In genomic region chr16:79182474-79182873, GRCm38 (mm10) we compare ENCODE assay signal across 11 mouse cellular contexts.
DNase-seq lines count a peak whose midpoint lies in the region; ATAC-seq and TF ChIP-seq lines count a peak whose summit lies in the region.
"Had no signal": no experiment of that assay in that cellular context is flagged by ENCODE, and none has a peak within 500 bp of the region (broad histone marks: within the 10 kb centered on the region; RNA-seq: fewer than 3 reads in every experiment).

No protein-coding gene starts in this region.

- 78% methylated on average over 2 of the region's 2 CpGs for WGBS in heart, postnatal 0 days
- 72% methylated on average over 2 of the region's 2 CpGs for WGBS in midbrain, embryonic 14.5 days
- WGBS in midbrain, embryonic 13.5 days: 69% methylated on average over 2 of the region's 2 CpGs

- intact Hi-C loops in heart, postnatal 36 days (cut with DNase I): no loop called here

- TF ChIP-seq CTCF in heart, postnatal 0 days (IDR thresholded peaks at IDR 0.05; ENCODE audit: low read depth): peak; percentile 53
- TF ChIP-seq CTCF in cortical plate, adult 2 months (IDR thresholded peaks at IDR 0.05; ENCODE audit: extremely low read depth, insufficient read depth, low read length): peak; percentile 56

- TF ChIP-seq EP300 in heart, postnatal 0 days (IDR thresholded peaks at IDR 0.05; ENCODE audit: low read depth): no peak

- H3K4me2 ChIP-seq in heart, postnatal 0 days (ENCODE audit: low read depth, low read length): no peak overlapping the region
- no peak overlapping the region for H3K4me2 ChIP-seq in midbrain, embryonic 14.5 days (ENCODE audit: low read length)
- no peak overlapping the region for H3K4me2 ChIP-seq in midbrain, embryonic 13.5 days (replicated peaks)
- H3K4me2 ChIP-seq: hindbrain, embryonic 15.5 days; limb, embryonic 15.5 days had no signal

- no peak for DNase-seq in heart, postnatal 0 days (ENCODE audit: low spot score)
- DNase-seq in heart, postnatal 36 days: no peak
- peak; percentile 69 for DNase-seq in midbrain, embryonic 14.5 days
- DNase-seq in telencephalon, adult 2 months (ENCODE audit: low read depth, low spot score): peak; percentile 16
- DNase-seq in testis, postnatal 10 days (ENCODE audit: low spot score): no peak
- DNase-seq: kidney, postnatal 14 days; lung, postnatal 10 days had no signal

- H3K27ac ChIP-seq in heart, postnatal 0 days (ENCODE audit: low read depth): no peak overlapping the region
- H3K27ac ChIP-seq in midbrain, embryonic 14.5 days (replicated peaks; ENCODE audit: low read depth, low read length): no peak overlapping the region
- H3K27ac ChIP-seq in midbrain, embryonic 13.5 days: no peak overlapping the region
- H3K27ac ChIP-seq in cortical plate, adult 2 months (ENCODE audit: insufficient read depth, low read length): no peak overlapping the region
- H3K27ac ChIP-seq: hindbrain, embryonic 15.5 days; limb, embryonic 15.5 days had no signal

- no peaks in the 10 kb centered on the region for H3K27me3 ChIP-seq in heart, postnatal 0 days (ENCODE audit: control insufficient read depth, insufficient read depth, low read length)
- no peaks in the 10 kb centered on the region for H3K27me3 ChIP-seq in midbrain, embryonic 14.5 days (ENCODE audit: control insufficient read depth, insufficient read depth, low read length)
- no peaks in the 10 kb centered on the region for H3K27me3 ChIP-seq in midbrain, embryonic 13.5 days
- H3K27me3 ChIP-seq: hindbrain, embryonic 15.5 days; limb, embryonic 15.5 days had no signal

- no peak for ATAC-seq in heart, postnatal 0 days (ENCODE audit: insufficient read depth, low read depth)
- ATAC-seq in midbrain, embryonic 14.5 days (ENCODE audit: low FRiP score, low TSS enrichment): no peak
- ATAC-seq in midbrain, embryonic 13.5 days: no peak

- no peak overlapping the region for H3K4me3 ChIP-seq in heart, postnatal 0 days (ENCODE audit: low read depth, low read length)
- H3K4me3 ChIP-seq in midbrain, embryonic 14.5 days (replicated peaks; ENCODE audit: low read depth, low read length): no peak overlapping the region
- H3K4me3 ChIP-seq in midbrain, embryonic 13.5 days (replicated peaks): no peak overlapping the region
- no peak overlapping the region for H3K4me3 ChIP-seq in cortical plate, adult 2 months (ENCODE audit: insufficient read depth, low read length)
- H3K4me3 ChIP-seq: hindbrain, embryonic 15.5 days; limb, embryonic 15.5 days had no signal

- no peaks in the 10 kb centered on the region for H3K9me3 ChIP-seq in heart, postnatal 0 days (replicated peaks; ENCODE audit: control insufficient read depth, low read length)
- H3K9me3 ChIP-seq in midbrain, embryonic 14.5 days (ENCODE audit: control insufficient read depth, low read length): no peaks in the 10 kb centered on the region
- H3K9me3 ChIP-seq in midbrain, embryonic 13.5 days: no peaks in the 10 kb centered on the region
- H3K9me3 ChIP-seq: hindbrain, embryonic 15.5 days; limb, embryonic 15.5 days had no signal

- H3K4me1 ChIP-seq in heart, postnatal 0 days (ENCODE audit: control insufficient read depth, insufficient read depth): no peaks in the 10 kb centered on the region
- H3K4me1 ChIP-seq in midbrain, embryonic 14.5 days (ENCODE audit: control insufficient read depth, insufficient read depth, low read length): peaks cover 3% of the 10 kb centered on the region
- peaks cover 2% of the 10 kb centered on the region for H3K4me1 ChIP-seq in midbrain, embryonic 13.5 days (replicated peaks)
- H3K4me1 ChIP-seq in cortical plate, adult 2 months (ENCODE audit: control insufficient read depth, insufficient read depth, low read length): no peaks in the 10 kb centered on the region
- H3K4me1 ChIP-seq: limb, embryonic 15.5 days had no signal

- no peak for TF ChIP-seq POLR2A in cortical plate, adult 2 months (IDR thresholded peaks at IDR 0.05; ENCODE audit: extremely low read depth, insufficient read depth, low read length)

- no peaks in the 10 kb centered on the region for H3K36me3 ChIP-seq in heart, postnatal 0 days (replicated peaks; ENCODE audit: control insufficient read depth, insufficient read depth, low read length)
- no peaks in the 10 kb centered on the region for H3K36me3 ChIP-seq in midbrain, embryonic 14.5 days (ENCODE audit: control insufficient read depth, insufficient read depth, low read length)
- H3K36me3 ChIP-seq in midbrain, embryonic 13.5 days: no peaks in the 10 kb centered on the region
- H3K36me3 ChIP-seq: hindbrain, embryonic 15.5 days; limb, embryonic 15.5 days had no signal

- no peak overlapping the region for H3K9ac ChIP-seq in heart, postnatal 0 days (replicated peaks; ENCODE audit: low read depth, low read length)
- H3K9ac ChIP-seq in midbrain, embryonic 14.5 days (replicated peaks; ENCODE audit: low read length): no peak overlapping the region
- no peak overlapping the region for H3K9ac ChIP-seq in midbrain, embryonic 13.5 days (replicated peaks)
- H3K9ac ChIP-seq: hindbrain, embryonic 15.5 days; limb, embryonic 15.5 days had no signal

Comparison
In these comparisons a context has a peak if more than half of its experiments do, and no peak if none do; other contexts are left out.
1. DNase-seq: peak in midbrain, embryonic 14.5 days (single experiment) and telencephalon, adult 2 months (single experiment); none in heart, postnatal 0 days (single experiment), heart, postnatal 36 days (0 of 2) and testis, postnatal 10 days (single experiment).